Mouse (Mus musculus) embryonic facial prominence, embryonic 10.5 days (tissue): ENCODE data around the gene Tdrd12. TPM values are rescaled to one million over a fixed set of nuclear protein-coding genes. Genes with fewer than 3 reads are reported as not detected.
"Not testable (repeated sequence)": the region's sequence is repeated elsewhere in the genome, so short reads cannot be mapped to it uniquely, and the experiment has no call there.

ENCODE experiments used
- DNase-seq: peaks from one replicate; pipeline ENCODE4 v3.0.0-alpha.2; 2017; ENCODE audit warnings: low spot score
- H3K27ac ChIP-seq: fragments of 300-500 bp; sonication (generic); replicated peaks from 2 replicates; pipeline ENCODE4 v1.5.1; 2016; ENCODE audit warnings: mild to moderate bottlenecking
- H3K27me3 ChIP-seq: fragments of 300-500 bp; sonication (generic); replicated peaks from 2 replicates; pipeline ENCODE4 v1.6.1; 2016; ENCODE audit warnings: low read depth, mild to moderate bottlenecking; ENCODE audit not compliant: poor library complexity, severe bottlenecking
- H3K36me3 ChIP-seq: fragments of 300-500 bp; sonication (generic); replicated peaks from 2 replicates; pipeline ENCODE4 v1.6.1; 2016; ENCODE audit warnings: mild to moderate bottlenecking, moderate library complexity
- H3K4me1 ChIP-seq: fragments of 300-500 bp; sonication (generic); 2 replicates; pipeline ENCODE4 v1.6.1; 2016
- H3K4me3 ChIP-seq: fragments of 300-500 bp; sonication (generic); 2 replicates; pipeline ENCODE4 v1.5.1; 2016; ENCODE audit warnings: mild to moderate bottlenecking, moderate library complexity
- H3K9me3 ChIP-seq: fragments of 300-500 bp; sonication (generic); 2 replicates; pipeline ENCODE4 v1.6.1; 2016; ENCODE audit warnings: mild to moderate bottlenecking
- WGBS: fragments of 180-500 bp; shearing (Covaris S2); methylation state at CpG from one replicate; pipeline ENCODE4 v1.1.7; 2016; 5-methylcytosine and 5-hydroxymethylcytosine counted together
- polyA plus RNA-seq: library from polyadenylated mRNA; unstranded; fragments of >200 nt; fragmentation: Nextera tagmentation; extraction: Ambion mirVana; gene quantifications from 2 replicates; pipeline ENCODE4 v1.2.1, GENCODE M21; 2016

Tdrd12 gene
- polyA plus RNA-seq = 0.58 and 0.71 TPM in 2 replicates

DNA sequence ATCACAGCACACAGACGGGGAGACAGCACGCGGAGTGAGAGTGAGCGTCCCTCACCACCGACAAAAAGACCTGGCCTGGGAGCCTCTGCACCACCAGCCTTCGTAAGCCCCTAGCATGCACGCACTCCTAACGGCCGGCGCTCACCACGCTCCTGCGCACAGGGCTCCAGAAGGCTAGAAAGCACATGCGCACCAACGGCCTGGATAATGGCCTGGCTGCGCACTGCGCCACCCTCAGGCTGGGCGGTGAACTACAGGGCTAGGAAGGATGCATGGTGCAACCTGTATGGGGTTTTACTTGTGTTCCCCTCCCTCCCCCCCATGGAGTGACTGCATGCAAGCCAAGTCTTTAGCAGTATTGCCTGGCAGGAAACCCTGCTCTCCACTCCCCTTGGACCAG lies at the start of gene Tdrd12:
Tdrd12 (minus strand) TSS at position 184 of the 400 bp plus-strand sequence.
- Histone ChIP-seq H3K27me3 (no peaks in the 10 kb centered on the region), H3K4me3 (no peak within 1 kb of the TSS), H3K27ac (no peak within 1 kb of the TSS), H3K9me3 (no peaks in the 10 kb centered on the region), H3K4me1 (no peaks in the 10 kb centered on the region), H3K36me3 (no peaks in the 10 kb centered on the region)
- DNase-seq = no peak
- WGBS = 89% methylated on average over 17 of the region's 17 CpGs

DNA sequence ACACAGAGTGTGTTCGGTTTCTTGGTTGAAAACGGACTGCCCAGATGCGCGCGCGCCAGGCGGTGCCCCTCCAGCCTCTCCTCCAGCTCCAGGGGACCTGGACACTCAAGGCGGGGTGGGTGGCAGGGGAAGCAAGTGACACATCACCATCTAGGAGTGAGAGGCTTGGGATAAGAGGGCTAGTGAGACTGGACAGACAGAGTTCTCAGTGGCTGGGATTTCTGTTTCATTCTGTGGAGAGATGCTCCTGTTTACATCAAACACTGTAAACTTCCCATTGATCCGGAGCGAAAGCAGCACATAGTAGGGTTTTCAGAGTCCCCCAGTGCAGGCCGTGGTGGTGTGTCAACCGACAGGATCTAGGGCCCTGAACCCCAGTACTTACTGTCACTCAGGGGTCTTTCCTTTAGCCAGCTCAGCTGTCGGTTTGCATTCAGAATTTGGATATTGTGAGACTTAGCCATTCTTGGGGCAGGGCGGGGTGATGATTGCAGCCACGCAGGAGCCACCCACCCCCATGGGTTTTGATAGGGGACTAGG lies 49.4 kb upstream of the Tdrd12 start:
- WGBS = 20% methylated on average over 15 of the region's 15 CpGs
- no peak for DNase-seq
- peak overlapping the region; percentile 91 for H3K27ac ChIP-seq
- peak overlapping the region; percentile 96 for H3K4me3 ChIP-seq
- peaks cover 33% of the 10 kb centered on the region for H3K27me3 ChIP-seq
- H3K9me3 ChIP-seq = no peaks in the 10 kb centered on the region
- H3K4me1 ChIP-seq = peaks cover 43% of the 10 kb centered on the region
- H3K36me3 ChIP-seq = peaks cover 7% of the 10 kb centered on the region

DNA sequence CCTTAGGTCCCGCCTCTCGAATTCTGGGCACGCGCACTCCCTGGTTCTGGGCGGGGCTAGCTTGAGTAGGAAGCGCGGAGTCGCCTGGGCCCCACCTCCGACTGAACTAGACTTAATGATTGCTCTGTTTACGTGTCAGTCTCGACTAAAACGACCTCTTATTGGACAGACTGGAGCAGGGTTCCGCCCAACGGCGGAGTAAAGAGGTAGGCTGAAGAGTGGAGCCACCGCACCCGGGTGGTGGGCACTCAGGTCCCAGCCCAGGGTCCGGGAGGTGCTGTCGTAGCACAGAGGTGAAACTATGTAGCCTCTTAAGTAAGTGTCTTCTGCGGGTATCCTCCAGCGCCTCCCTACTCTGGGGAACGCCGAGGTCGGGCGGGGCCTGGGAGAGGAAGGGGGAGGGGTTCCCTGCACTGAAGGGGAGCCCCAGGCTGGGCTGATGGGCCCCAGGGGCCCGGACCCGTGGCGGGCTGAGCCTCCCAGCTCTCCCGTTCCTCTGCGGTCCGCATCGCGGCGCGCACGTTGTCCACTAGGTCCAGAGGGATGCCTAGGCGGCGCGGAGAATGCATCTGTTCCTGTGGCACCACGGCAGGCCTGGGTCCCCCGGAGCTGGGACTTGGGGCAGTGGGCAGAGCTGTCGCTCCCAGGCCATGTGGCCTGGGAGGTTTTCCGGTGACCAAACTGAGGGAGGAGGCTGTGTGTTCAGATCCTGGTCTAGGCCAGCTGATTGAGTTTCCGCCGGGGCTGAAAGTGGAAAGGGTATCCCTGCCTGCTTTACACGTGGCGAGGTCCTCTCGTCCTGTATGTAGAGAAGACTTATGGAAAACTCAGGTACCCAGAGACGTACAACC lies 48.7 kb upstream of the Tdrd12 start, which contains the start of gene Ankrd27:
Ankrd27 (plus strand) TSS at position 190 of the 851 bp plus-strand sequence.
- WGBS = under 1% methylated on average over 49 of the region's 49 CpGs
- Histone ChIP-seq H3K4me3 (peak within 1 kb of the TSS; percentile 96), H3K9me3 (no peaks in the 10 kb centered on the region), H3K4me1 (peaks cover 43% of the 10 kb centered on the region), H3K36me3 (no peaks in the 10 kb centered on the region), H3K27me3 (peaks cover 39% of the 10 kb centered on the region), H3K27ac (peak within 1 kb of the TSS; percentile 91)
- DNase-seq = peak; percentile 96

DNA sequence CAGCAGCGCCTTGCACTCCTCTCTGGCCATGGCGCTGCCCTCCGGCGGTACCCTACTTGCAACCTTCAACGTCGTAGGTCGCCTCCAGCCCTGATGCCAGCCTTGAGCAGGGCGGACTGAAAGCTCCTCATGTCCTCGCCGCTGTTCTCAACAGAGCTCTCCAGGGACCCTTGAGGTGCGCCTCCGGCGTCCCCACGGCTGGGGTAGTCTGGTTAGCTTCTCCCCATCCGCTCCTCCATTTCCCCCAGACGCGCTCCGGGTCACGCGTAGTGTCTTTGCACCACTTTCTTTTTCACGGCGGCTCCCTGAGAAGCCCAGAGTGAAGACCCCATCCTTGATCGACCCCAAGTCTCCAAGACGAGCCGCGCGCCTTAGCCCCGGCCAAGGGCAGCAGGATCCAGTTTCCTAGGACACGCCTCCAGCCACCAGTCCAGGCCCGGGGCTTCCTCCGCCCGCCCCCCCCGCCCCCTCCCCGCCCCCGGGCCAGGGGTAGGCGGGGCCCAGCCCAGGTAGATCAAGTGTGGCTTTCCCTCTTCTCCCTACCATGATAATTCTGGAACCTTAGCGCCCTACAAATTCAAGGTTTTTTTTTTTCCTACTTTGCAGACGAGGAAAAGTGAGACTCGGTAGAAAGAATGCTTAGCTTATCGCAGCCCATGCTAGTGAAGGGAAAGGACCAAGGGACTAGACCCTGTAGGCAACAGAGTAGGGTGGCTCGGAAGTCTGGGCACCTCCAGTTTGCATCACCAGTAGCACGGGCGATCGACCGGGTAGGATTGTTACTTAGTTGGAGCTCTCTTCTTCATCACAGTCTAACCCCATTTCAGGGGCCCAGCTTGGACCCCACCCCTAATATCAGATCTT lies 47.9 kb upstream of the Tdrd12 start, which contains the start of gene Rgs9bp:
Rgs9bp (minus strand) TSS at position 392 of the 864 bp plus-strand sequence.
- Histone ChIP-seq H3K4me3 (peak within 1 kb of the TSS; percentile 96), H3K4me1 (peaks cover 43% of the 10 kb centered on the region), H3K36me3 (no peaks in the 10 kb centered on the region), H3K9me3 (no peaks in the 10 kb centered on the region), H3K27ac (peak within 1 kb of the TSS; percentile 91), H3K27me3 (peaks cover 46% of the 10 kb centered on the region)
- WGBS = under 1% methylated on average over 45 of the region's 45 CpGs
- peak; percentile 88 for DNase-seq

DNA sequence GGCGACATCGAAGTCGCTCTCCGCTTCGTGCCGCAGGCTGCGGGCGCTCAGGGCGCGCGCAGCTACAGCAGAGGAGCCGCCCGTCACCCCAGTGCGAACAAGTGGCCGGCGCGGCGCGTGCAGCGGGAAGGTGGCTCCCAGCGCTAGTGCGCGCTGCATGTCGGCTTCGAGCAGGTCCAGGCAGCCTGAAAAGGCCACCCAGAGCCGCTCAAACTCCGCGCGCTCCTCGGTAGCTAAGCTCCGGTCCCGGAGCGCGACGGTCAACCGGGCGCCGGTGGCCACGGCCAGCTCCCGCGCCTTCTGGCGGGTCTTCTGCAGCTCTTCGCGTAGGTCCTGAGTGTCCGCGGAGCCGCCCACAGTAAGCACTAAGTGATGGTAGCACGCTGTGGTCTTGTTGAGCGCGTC lies 47.2 kb upstream of the Tdrd12 start:
- Histone ChIP-seq H3K27me3 (peaks cover 46% of the 10 kb centered on the region), H3K36me3 (no peaks in the 10 kb centered on the region), H3K4me1 (peaks cover 43% of the 10 kb centered on the region), H3K27ac (peak overlapping the region; percentile 71), H3K4me3 (peak overlapping the region; percentile 96), H3K9me3 (no peaks in the 10 kb centered on the region)
- peak; percentile 72 for DNase-seq
- under 1% methylated on average over 50 of the region's 50 CpGs for WGBS

DNA sequence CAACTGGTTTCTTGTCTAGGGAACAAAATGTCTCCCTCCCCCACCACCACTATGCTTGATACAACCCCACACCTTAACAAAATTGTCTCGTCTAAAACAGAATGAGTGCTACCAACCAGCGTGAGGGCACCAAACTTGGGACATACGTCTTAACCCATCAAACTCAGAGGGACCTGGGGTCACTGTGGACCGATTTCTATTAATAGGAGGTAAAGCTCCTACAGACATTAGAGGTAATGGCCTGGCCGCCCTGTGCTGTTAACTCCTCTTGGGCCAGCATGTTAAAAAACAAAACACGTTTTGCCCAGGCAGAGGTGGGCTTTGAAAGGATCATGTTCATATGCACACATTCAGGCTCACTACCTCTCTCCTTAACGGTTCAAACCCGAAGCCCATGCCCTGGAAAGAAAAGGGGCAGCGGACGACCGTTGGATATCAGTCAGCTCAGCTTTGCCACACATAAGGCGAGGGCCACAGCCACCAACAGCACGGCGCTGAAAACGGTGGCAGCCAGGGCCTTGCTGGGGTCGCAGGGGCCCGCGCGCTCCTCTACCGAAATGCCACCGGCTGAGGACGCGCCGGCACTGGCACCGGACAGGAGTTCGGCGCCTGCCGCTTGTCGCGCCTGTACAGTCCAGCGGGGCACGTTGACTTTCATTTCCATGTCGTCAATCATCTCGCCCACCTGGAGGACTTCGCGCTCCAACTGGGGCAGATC lies 46.7 kb upstream of the Tdrd12 start:
- no peaks in the 10 kb centered on the region for H3K36me3 ChIP-seq
- no peaks in the 10 kb centered on the region for H3K9me3 ChIP-seq
- peak; percentile 16 for DNase-seq
- H3K4me1 ChIP-seq = peaks cover 43% of the 10 kb centered on the region
- H3K4me3 ChIP-seq = peak overlapping the region; percentile 96
- WGBS = 4% methylated on average over 36 of the region's 36 CpGs
- H3K27ac ChIP-seq = no peak overlapping the region; the same call in 1 of the 2 replicates
- H3K27me3 ChIP-seq = peaks cover 46% of the 10 kb centered on the region

DNA sequence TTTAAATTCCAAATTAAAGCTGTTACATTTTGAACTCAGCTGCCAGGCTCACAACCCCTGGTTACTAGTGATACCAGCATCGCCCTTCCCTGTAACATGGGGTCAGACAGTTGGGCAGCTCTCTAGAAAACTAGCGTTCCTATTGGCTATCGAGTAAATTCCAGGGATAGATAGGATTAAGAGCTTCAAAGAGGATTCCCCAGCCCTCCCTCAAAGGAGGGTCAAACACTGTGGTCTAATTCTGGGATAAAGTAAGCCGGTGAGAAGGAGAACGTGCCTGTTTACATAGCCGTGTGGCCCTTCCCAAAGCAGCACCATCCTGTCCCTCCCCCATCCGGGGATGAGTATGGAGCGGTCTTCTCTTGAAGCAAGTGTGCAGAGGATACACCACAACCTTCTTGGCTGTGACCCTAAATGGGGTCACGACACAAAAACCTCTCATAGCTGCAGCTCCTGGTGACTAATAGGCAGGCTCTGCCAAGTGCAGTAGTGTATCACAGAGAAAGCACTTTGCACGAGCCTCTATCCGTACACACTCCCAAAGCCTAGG lies 46.0 kb upstream of the Tdrd12 start:
- peak overlapping the region; percentile 96; the same call in 1 of the 2 replicates for H3K4me3 ChIP-seq
- H3K9me3 ChIP-seq = no peaks in the 10 kb centered on the region
- DNase-seq = no peak
- WGBS = 7% methylated on average over 11 of the region's 11 CpGs
- H3K27ac ChIP-seq = no peak overlapping the region
- H3K36me3 ChIP-seq = no peaks in the 10 kb centered on the region
- peaks cover 46% of the 10 kb centered on the region for H3K27me3 ChIP-seq
- peaks cover 43% of the 10 kb centered on the region for H3K4me1 ChIP-seq

DNA sequence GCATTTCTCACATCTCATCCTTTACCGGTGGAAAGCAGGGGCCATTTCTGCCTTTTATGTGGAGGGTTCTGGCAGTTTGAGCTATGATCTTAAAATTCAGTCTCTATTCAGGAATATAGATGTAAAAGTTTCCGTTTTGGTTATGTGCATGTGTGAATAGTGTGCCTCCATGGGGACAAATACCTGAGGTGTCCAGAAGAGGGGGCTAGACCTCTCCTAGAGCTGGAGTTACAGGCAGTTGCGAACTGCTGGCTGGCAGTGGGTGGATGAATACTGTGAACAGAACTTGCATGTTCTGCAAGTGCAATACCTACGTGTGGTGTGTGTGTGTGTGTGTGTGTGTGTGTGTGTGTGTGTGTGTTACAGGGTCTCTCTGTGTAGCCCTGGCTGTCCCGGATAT lies 45.2 kb upstream of the Tdrd12 start:
- H3K36me3 ChIP-seq = no peaks in the 10 kb centered on the region
- 70% methylated on average over 5 of the region's 5 CpGs for WGBS
- peaks cover 37% of the 10 kb centered on the region for H3K4me1 ChIP-seq
- H3K27me3 ChIP-seq = peaks cover 46% of the 10 kb centered on the region
- H3K9me3 ChIP-seq = no peaks in the 10 kb centered on the region
- no peak for DNase-seq
- H3K4me3 ChIP-seq = no peak overlapping the region
- no peak overlapping the region for H3K27ac ChIP-seq

DNA sequence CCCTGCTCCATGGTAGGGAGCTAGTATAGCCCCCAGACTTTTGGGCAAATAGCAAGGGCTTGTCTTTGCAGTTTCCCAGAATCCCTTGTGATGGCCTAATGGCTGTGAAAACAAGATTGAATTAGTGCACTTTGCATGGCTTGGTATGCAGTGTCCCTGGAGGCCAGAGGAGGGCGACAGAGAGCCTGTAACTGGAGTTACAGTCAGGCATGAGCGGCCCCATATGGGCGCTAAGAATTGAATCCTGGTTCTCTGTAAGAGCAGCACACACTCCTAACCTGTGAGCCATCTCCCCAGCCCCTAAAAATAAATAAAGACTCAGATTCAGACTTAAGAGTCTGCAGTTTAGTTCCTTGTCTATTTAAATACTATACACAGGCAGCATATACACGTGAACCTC lies 42.3 kb upstream of the Tdrd12 start:
- 30% methylated on average over 4 of the region's 4 CpGs for WGBS
- Histone ChIP-seq H3K4me3 (no peak overlapping the region), H3K4me1 (peaks cover 17% of the 10 kb centered on the region), H3K27ac (no peak overlapping the region), H3K36me3 (no peaks in the 10 kb centered on the region), H3K27me3 (peaks cover 41% of the 10 kb centered on the region), H3K9me3 (no peaks in the 10 kb centered on the region)
- peak; percentile 66 for DNase-seq

DNA sequence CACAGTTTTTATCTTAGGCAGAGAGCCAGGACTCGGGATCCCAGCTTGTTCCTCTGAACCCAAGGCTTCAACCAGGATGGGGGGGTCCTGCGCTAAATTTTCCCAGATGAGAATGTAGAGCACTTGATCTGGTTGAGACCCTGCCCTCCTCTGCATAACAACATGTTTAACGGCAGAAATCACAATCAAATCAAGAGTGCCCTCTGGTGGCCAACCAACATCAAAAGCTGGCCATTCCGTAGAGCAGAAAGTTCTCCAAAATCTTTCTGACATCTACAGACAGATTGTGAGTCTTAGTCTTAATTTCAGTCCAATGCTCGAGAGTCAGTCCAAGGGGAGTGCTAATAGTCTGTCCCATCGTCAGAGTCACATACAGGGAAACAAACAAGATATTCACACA lies 33.3 kb upstream of the Tdrd12 start:
- H3K9me3 ChIP-seq, H3K27ac ChIP-seq, DNase-seq, H3K27me3 ChIP-seq, H3K36me3 ChIP-seq, H3K4me1 ChIP-seq, H3K4me3 ChIP-seq: not testable (repeated sequence)
- WGBS = 19% methylated on average over 6 of the region's 6 CpGs

DNA sequence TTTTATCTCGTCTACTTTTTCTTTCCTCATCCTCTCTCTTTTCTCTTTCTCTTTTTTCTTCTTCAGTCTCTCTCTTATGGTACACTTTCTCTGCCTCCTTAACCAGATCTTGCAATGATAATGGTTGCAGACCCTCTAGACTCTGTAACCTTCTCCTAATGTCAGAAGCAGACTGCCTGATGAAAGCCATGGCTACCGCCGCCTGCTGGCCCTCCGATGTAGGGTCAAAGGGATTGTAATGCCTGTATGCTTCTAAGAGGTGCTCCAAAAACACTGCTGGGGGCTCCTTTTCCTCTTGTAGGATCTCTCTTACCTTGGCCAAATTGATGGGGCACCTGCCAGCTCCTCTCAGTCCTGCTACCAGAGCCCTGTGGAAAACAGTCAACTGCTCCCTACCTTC lies 32.2 kb upstream of the Tdrd12 start:
- H3K9me3 ChIP-seq, H3K27me3 ChIP-seq, H3K4me1 ChIP-seq, H3K36me3 ChIP-seq, H3K27ac ChIP-seq, H3K4me3 ChIP-seq, DNase-seq: not testable (repeated sequence)
- 89% methylated on average over 4 of the region's 4 CpGs for WGBS
